Mouse (Mus musculus): ENCODE measurements around the gene Ip6k3.

DNA sequence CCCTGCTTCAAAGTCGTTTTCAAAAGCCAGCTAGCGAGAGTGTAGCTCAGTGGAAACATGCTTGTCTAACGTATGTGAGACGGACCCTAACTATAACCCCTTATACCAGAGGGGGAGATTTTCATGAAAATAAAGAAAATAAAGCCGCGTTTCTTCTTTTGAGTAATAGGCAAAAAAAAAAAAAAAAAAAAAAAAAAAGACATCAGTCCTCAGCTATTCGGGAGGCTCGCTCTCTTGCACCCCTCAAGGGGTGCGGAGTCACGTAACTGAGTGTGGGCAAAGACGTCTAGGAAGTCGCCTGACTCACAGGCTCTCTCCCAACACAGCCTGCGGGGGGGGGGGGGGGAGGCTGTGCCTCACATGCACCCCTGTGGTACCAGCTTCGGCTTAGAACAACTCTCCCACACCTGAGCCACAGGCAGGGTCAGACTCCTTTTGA lies 35.3 kb upstream of the Ip6k3 start:
- TF ChIP-seq CTCF (IDR thresholded peaks at IDR 0.05; ENCODE audit: low read depth) (no peak), EP300 (IDR thresholded peaks at IDR 0.05; ENCODE audit: low read depth) (no peak)

Measured in liver, embryonic 14.5 days (tissue).